Mouse (Mus musculus): ENCODE data around the gene Olfr1466. TPM values are rescaled to one million over a fixed set of nuclear protein-coding genes. Genes with fewer than 3 reads are reported as not detected.

The Olfr1466 gene
- not detected in 2 replicates for polyA plus RNA-seq (2012)

- no peaks in the 10 kb centered on the region for H3K4me1 ChIP-seq (ENCODE audit: control insufficient read depth)
- no peaks in the 10 kb centered on the region for H3K27me3 ChIP-seq (ENCODE audit: control insufficient read depth)
- TF ChIP-seq GATA1 (IDR thresholded peaks at IDR 0.05; ENCODE audit: low read length) (no peak), TAL1 (IDR thresholded peaks at IDR 0.05; ENCODE audit: low read length) (no peak)
- H3K9me3 ChIP-seq (ENCODE audit: control insufficient read depth, low read length) = peaks cover 6% of the 10 kb centered on the region
- no peak within 1 kb of the TSS for H3K4me3 ChIP-seq (replicated peaks)
- no peaks in the 10 kb centered on the region for H3K36me3 ChIP-seq (ENCODE audit: control insufficient read depth)
Measured at GRCm38 (mm10) chr19:13338562-13338961, at the start of gene Olfr1466. Gene Olfr1466 (plus strand): TSS chr19:13338862.

DNA sequence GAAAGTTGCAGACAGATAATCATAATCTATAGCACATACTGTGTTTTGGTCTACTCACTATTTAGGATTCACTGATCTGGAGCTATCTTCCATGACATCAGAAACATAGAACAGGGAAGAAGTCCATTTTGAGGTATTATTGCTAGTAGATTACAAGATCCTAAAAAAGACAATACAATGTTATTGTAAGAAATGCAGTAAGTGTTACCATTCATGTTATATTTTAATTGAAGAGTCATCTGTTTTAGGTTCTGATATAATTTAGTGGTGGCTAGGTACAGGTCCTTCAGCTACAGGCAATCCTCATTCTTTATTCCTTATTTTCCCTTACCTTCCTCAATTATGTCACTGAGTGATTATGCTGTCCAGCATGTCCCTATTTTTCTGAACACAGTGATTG lies 23.2 kb upstream of the Olfr1466 start, which contains the start of gene Olfr1465:
Gene Olfr1465 (minus strand): TSS at position 101 of the 400 bp plus-strand sequence.
- TF ChIP-seq GATA1 (IDR thresholded peaks at IDR 0.05; ENCODE audit: low read length) = no peak
- no peak for TF ChIP-seq TAL1 (IDR thresholded peaks at IDR 0.05; ENCODE audit: low read length)
- H3K4me1 ChIP-seq (ENCODE audit: control insufficient read depth) = no peaks in the 10 kb centered on the region
- H3K27me3 ChIP-seq (ENCODE audit: control insufficient read depth) = no peaks in the 10 kb centered on the region
- H3K36me3 ChIP-seq (ENCODE audit: control insufficient read depth) = no peaks in the 10 kb centered on the region
- H3K4me3 ChIP-seq (replicated peaks) = no peak within 1 kb of the TSS
- peaks cover 4% of the 10 kb centered on the region for H3K9me3 ChIP-seq (ENCODE audit: control insufficient read depth, low read length)

- H3K9me3 ChIP-seq (ENCODE audit: control insufficient read depth, low read length) = peaks cover 2% of the 10 kb centered on the region; the same call in 1 of the 2 replicates
- TF ChIP-seq TAL1 (IDR thresholded peaks at IDR 0.05; ENCODE audit: low read length) = no peak
- TF ChIP-seq GATA1 (IDR thresholded peaks at IDR 0.05; ENCODE audit: low read length) = no peak
- H3K27me3 ChIP-seq (ENCODE audit: control insufficient read depth) = no peaks in the 10 kb centered on the region
- no peaks in the 10 kb centered on the region for H3K4me1 ChIP-seq (ENCODE audit: control insufficient read depth)
- no peaks in the 10 kb centered on the region for H3K36me3 ChIP-seq (ENCODE audit: control insufficient read depth)
- H3K4me3 ChIP-seq (replicated peaks) = no peak within 1 kb of the TSS
Measured at GRCm38 (mm10) chr19:13361936-13362335, 23.3 kb downstream of the Olfr1466 start, which contains the start of gene Olfr1467. Gene Olfr1467 (plus strand): TSS chr19:13362236.

Other genes starting within 250 kb of the Olfr1466 start
- not detected in 2 replicates for gene Olfr1457, start 241.0 kb upstream of the Olfr1466 start, polyA plus RNA-seq (2012)
- not detected in 2 replicates for gene Olfr1458, start 232.1 kb upstream of the Olfr1466 start, polyA plus RNA-seq (2012)
- not detected in 2 replicates for gene Olfr1459, start 189.3 kb upstream of the Olfr1466 start, polyA plus RNA-seq (2012)
- not detected in 2 replicates for gene Olfr1461, start 175.9 kb upstream of the Olfr1466 start, polyA plus RNA-seq (2012)
- not detected in 2 replicates for gene Olfr1462, start 153.1 kb upstream of the Olfr1466 start, polyA plus RNA-seq (2012)
- not detected in 2 replicates for gene Olfr1463, start 107.5 kb upstream of the Olfr1466 start, polyA plus RNA-seq (2012)
- not detected in 2 replicates for gene Olfr1465, start 23.3 kb upstream of the Olfr1466 start, polyA plus RNA-seq (2012)
- gene Olfr1467, start 23.4 kb downstream of the Olfr1466 start, polyA plus RNA-seq (2012) = not detected in 2 replicates
- not detected in 2 replicates for gene Olfr1469, start 69.0 kb downstream of the Olfr1466 start, polyA plus RNA-seq (2012)
- gene Olfr1471, start 104.5 kb downstream of the Olfr1466 start, polyA plus RNA-seq (2012) = not detected in 2 replicates
- not detected in 2 replicates for gene Olfr1472, start 117.2 kb downstream of the Olfr1466 start, polyA plus RNA-seq (2012)
- gene Olfr1474, start 130.7 kb downstream of the Olfr1466 start, polyA plus RNA-seq (2012) = not detected in 2 replicates
- gene Olfr1475, start 141.3 kb downstream of the Olfr1466 start, polyA plus RNA-seq (2012) = not detected in 2 replicates
- 0.01 TPM in 1 of 2 replicates, not detected in the other for gene Olfr1477, start 161.7 kb downstream of the Olfr1466 start, polyA plus RNA-seq (2012)
- gene Olfr1480, start 189.1 kb downstream of the Olfr1466 start, polyA plus RNA-seq (2012) = not detected in 2 replicates
- gene Olfr1484, start 244.6 kb downstream of the Olfr1466 start, polyA plus RNA-seq (2012) = 0.01 TPM in 1 of 2 replicates, not detected in the other

Measured in erythroblast, embryonic 14.5 days (primary cell).